Mouse (Mus musculus): ENCODE results near the gene Id3.

Id3 gene

GRCm38 (mm10) chr4:136147436-136148135, 4.3 kb downstream of the Id3 start:
- peak; percentile 83 to 89 for DNase-seq (ENCODE audit: low spot score in 2 of 2)

- peak; percentile 58 to 73 for DNase-seq (ENCODE audit: low spot score in 2 of 2)
Measured at GRCm38 (mm10) chr4:136148342-136149044, 5.2 kb downstream of the Id3 start.

DNA sequence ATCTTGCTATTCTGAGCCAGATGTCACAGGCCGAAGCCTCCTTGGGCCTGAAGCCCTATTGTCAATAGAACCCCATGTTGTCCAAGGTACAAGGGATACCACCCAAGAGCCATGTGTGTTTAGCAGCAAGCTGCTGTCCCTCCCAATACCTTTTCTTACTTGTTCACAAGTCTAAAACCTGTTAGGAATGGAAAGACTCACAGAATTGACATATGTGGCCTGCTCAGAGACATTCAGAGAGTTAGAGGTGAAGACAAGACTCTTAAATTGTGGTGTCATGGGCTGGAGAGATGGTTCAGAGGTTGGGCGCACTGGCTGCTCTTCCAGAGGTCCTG, 5.7 kb downstream of the Id3 start:
- no peak for DNase-seq (ENCODE audit: low spot score in 2 of 2)

GRCm38 (mm10) chr4:136149734-136150133, 6.4 kb downstream of the Id3 start:
- DNase-seq (ENCODE audit: low spot score in 2 of 2), result peak in 1 of 2 experiments; percentile 48

- no peak for DNase-seq (ENCODE audit: low spot score in 2 of 2)
Measured at GRCm38 (mm10) chr4:136150596-136150995, 7.3 kb downstream of the Id3 start.

- no peak for DNase-seq (ENCODE audit: low spot score in 2 of 2)
Measured at GRCm38 (mm10) chr4:136152821-136153220, 9.5 kb downstream of the Id3 start.

DNA sequence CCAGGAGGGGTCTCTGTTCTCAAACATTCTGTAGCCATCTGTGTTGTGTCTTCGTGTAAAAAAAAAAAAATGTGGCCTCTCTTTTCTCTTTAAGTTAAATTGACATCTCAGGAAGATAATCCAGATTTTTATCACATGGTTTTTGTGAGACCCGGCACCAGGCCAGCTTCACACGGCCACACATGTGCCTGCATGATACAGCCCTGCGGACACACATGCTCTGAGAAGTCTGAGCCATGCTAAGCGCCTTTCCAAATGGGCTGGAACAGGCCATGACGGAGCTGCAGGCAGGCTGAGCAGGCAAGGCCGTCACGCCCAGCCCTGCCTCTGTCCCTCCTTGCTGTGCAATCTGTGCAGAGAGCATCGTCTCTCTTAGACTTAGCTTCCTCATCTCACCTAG, 11.2 kb downstream of the Id3 start:
- DNase-seq (ENCODE audit: low spot score in 2 of 2), result no peak

DNA sequence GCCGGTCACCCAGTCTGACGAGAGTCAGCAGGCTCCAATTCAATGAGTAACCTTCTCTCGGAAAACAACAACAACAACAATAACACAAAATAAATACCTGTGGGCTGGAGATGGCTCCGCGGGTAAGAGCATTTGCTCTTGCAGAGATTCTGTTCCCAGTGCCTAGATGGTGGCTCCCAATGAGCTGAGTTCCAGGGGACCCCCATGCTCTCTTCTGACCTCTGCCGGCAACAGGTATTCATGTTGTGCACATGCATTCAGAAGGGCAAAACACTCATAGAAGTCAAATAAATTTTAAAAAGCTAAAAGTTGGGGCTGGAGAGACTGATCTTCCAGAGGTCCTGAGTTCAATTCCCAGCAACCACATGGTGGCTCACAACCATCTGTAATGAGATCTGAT, 15.2 kb downstream of the Id3 start:
- no peak for DNase-seq (ENCODE audit: low spot score in 2 of 2)

GRCm38 (mm10) chr4:136159802-136160397, 16.6 kb downstream of the Id3 start:
- peak; percentile 61 to 79 for DNase-seq (ENCODE audit: low spot score in 2 of 2)

DNA sequence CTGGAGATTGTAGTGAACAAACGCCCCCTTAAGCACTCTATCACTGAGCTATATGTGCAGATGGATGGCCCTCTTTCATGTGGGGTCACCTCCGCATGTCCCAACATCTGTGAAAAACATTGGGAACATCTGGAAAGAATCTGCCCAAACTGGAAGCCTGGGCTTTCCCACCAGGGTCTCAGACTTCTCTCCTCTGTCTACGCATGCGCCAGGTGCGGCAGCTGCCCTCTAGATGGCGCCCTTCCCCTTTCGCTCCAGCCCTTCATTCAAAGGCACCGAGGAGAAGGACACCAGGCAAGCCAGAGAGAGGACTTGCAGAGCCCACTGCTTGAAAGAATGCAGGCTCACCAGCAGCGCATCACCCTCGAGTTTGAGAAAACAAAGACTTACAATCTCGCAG, 20.2 kb downstream of the Id3 start:
- DNase-seq (ENCODE audit: low spot score in 2 of 2), result peak; percentile 83 to 85

- DNase-seq (ENCODE audit: low spot score in 2 of 2), result no peak
Measured at GRCm38 (mm10) chr4:136164981-136165380, 21.7 kb downstream of the Id3 start.

DNA sequence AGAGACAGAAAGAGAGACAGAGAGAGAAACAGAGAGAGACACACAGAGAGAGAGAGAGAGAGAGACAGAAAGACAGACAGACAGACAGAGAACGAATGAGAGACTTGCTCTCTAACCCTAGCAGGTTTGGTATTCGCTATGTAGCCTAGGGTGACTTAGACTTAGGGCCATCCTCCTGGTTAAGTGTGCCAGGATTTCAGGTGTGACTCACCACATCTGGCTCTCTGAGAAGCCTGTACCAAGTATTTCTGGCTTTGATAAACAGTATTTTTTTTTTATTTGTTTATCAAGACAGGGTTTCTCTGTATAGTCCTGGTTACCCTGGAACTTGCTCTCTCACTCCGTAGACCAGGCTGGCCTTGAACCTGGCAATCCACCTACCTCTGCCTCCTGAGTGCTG, 24.4 kb downstream of the Id3 start:
- no peak for DNase-seq (ENCODE audit: low spot score in 2 of 2)

GRCm38 (mm10) chr4:136170401-136170800, 27.1 kb downstream of the Id3 start:
- DNase-seq (ENCODE audit: low spot score in 2 of 2), result no peak

DNA sequence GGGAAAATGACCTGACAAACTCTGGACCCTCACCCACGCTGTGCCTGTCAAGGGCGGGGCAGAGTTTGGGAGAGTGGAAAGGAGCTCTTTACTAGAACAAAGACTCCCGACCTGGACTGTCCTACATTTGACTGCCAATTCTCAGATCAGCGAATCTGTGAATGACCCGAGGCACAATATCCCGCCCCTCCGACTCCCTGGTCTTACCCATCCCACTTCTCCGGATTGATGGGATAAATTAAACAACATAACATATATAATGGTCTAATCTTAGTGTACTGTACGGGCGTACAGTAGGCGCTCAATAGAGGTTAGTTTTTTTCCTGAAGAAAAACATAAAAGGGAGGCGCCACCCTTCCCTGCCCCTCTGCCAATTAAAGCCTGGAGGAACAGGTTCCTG, 28.2 kb downstream of the Id3 start:
- DNase-seq (ENCODE audit: low spot score in 2 of 2), result no peak

DNA sequence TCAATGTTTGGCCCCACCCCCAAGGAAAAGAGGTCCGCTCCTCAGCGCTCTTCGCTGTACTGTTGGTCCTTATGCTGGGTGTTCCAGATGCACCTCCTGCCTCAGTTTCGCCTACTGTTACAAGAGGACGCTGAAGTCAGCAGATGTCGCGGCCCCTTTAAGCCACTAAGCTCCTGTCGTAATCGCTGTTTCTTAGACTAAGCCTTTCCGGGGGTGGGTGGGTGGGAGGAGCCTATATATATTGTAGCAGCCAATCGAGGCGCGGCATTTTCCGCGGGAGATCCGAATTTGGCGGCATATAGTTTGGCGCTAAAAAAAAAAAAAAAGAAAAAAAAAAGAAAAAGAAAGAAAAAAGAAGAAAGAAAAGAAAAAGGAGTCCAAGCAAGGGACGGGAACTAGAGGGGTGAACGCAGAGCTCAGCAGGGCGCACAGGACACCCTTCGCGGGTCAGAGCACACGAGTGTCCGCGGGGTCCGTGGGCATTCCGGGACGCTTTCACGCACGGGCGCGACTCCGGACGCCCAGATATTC, 28.8 kb downstream of the Id3 start, which contains the start of gene E2f2:
E2f2 (plus strand) TSS at position 384 of the 531 bp plus-strand sequence.
- DNase-seq (ENCODE audit: low spot score in 2 of 2), result peak; percentile 43 to 56

DNA sequence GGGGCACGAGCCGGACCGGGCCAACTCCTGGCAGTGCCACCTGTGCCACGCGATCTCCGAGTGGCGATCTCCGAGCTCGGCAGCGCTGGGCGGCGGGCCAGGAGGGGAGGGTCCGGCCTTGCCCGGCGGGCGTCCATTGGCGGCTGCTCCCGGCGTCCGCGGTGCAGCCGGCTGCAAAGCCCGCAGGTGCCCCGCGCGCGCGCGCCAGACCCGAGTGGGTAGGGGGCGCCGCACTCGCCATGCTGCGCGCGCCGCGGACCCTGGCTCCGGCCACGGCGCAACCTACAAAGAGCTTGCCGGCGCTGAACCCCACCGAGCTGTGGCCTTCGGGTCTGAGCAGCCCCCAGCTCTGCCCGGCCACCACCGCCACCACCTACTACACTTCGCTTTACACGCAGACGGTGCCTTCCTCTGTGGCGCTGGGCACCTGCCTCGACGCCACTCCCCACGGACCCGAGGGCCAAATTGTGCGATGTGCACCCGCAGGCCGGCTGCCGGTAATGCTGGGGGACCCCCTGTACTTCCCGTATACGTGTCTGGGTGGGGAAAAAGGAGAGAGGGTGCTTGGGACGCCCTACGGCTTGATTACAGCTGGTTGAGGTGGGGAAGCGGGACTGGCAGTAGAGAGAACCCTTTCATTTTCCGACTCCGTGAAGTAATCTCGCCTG, 29.4 kb downstream of the Id3 start:
- DNase-seq (ENCODE audit: low spot score in 2 of 2), result peak in 1 of 2 experiments; percentile 43

GRCm38 (mm10) chr4:136173210-136173715, 30.0 kb downstream of the Id3 start:
- no peak for DNase-seq (ENCODE audit: low spot score in 2 of 2)

DNA sequence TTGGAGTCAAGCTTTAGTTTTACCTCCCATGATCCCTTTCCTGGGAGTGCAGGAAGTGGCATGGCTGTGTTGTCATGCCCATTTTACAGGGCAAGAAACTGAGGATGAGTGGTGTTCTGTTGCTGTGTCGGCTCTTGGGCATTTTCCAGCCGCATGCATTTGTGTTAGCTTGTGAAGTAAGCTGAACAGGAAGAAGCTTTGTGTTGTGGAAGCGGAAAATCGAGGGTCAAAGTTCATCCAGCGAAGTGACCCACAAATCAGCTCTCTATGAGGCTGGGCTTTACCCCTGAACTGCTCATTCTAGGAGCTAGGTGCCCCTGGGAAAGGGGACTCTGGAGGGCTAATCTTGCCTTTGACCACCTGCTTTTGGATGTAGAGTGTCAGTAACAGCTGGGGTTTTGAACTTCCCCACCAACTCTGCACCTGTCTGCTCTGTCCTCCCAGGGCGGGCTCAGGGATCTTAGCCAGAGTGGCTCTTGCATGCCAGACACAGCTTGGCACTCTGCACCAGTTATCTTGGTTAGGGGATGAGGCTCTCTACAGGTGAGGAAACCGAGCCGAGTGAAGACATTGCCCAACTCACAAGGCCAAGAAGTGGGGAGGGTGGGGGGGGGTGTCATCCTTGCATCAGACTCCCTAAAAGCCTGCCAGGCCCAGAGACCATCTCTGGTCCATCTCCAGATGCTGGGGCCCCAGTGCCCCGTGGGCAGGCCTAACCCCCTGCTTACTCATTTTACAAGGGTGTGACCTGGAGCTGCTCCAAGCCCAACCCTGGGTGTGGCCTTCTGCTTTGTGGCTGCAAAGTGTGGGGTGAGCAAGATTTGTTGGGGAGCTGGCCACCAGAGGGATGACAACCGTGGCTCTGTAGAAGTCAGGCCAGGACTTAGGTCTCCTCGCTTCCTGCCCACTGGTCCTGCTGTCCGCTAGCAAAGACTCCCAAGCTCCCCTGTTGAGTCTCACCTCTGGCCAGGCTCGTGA, 31.2 kb downstream of the Id3 start:
- peak in 1 of 2 experiments; percentile 55 for DNase-seq (ENCODE audit: low spot score in 2 of 2)

DNA sequence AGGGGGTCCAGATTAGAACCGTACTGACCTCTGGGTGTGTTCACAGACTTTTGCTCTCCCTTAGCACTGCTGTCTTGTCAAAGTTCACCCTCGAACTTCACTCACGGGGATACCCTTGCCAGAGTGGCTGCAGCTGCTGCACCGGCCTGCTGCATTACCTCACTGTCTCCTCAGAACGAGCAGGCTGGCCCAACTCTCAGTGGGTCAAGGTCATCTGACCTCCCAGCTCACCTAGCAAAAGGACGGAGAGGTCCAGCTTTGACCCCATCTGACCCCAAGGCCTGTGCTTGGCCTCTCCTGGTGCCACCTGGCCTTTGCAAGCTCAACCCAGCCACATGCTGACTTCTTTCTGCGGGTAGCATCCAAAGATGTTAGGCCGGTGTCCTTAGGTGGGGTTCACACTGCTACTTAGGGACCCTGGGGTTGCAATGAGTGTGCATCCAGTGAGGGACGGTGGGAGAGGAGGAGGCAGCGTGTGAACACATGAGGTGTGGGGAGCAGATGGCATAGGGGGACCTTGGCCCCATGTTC, 32.8 kb downstream of the Id3 start:
- DNase-seq (ENCODE audit: low spot score in 2 of 2), result no peak

GRCm38 (mm10) chr4:136177244-136177611, 33.9 kb downstream of the Id3 start:
- no peak for DNase-seq (ENCODE audit: low spot score in 2 of 2)
